Mouse (Mus musculus): Measurements from ENCODE around the gene Sycp3. TPM values are rescaled to one million over a fixed set of nuclear protein-coding genes. Genes with fewer than 3 reads are reported as not detected.

Sycp3 gene
- total RNA-seq, 2 experiments from 2014 or later: not detected

Other genes with a start within 250 kb of the Sycp3 start
- 13.8 and 19.0 TPM in 2 replicates for gene Dram1, start 80.5 kb upstream of the Sycp3 start, total RNA-seq (2015; ENCODE audit: low replicate concordance)
- 7.5 and 11.8 TPM in 2 replicates for gene Dram1, start 80.5 kb upstream of the Sycp3 start, total RNA-seq (2017; ENCODE audit: low replicate concordance)
- 19.2 and 20.2 TPM in 2 replicates for gene Gnptab, start 80.4 kb upstream of the Sycp3 start, total RNA-seq (2015; ENCODE audit: low replicate concordance)
- gene Gnptab, start 80.4 kb upstream of the Sycp3 start, total RNA-seq (2017; ENCODE audit: low replicate concordance): 7.9 and 11.0 TPM in 2 replicates
- 0.77 and 4.4 TPM in 2 replicates for gene Chpt1, start 44.5 kb downstream of the Sycp3 start, total RNA-seq (2015; ENCODE audit: low replicate concordance)
- 2.0 and 3.3 TPM in 2 replicates for gene Chpt1, start 44.5 kb downstream of the Sycp3 start, total RNA-seq (2017; ENCODE audit: low replicate concordance)
- not detected in 2 replicates for gene Mybpc1, start 145.6 kb downstream of the Sycp3 start, total RNA-seq (2015; ENCODE audit: low replicate concordance)
- not detected in 2 replicates for gene Mybpc1, start 145.6 kb downstream of the Sycp3 start, total RNA-seq (2017; ENCODE audit: low replicate concordance)
- 4.6 and 10.4 TPM in 2 replicates for gene Spic, start 225.4 kb downstream of the Sycp3 start, total RNA-seq (2015; ENCODE audit: low replicate concordance)
- 5.3 and 15.9 TPM in 2 replicates for gene Spic, start 225.4 kb downstream of the Sycp3 start, total RNA-seq (2017; ENCODE audit: low replicate concordance)